Mouse (Mus musculus): ENCODE measurements around the gene Patl2. TPM values are rescaled to one million over a fixed set of nuclear protein-coding genes. Genes with fewer than 3 reads are reported as not detected.

The Patl2 gene
- total and polyA plus RNA-seq, 3 experiments = not detected

- no peak overlapping the region for H3K4me2 ChIP-seq (ENCODE audit: insufficient read depth, low read depth, poor library complexity, severe bottlenecking)
- no peaks in the 10 kb centered on the region for H3K79me2 ChIP-seq (replicated peaks; ENCODE audit: control insufficient read depth, extremely low read depth, insufficient read depth, poor library complexity, severe bottlenecking)
- dilution Hi-C loops (cut with MboI; ENCODE audit: extremely low pct_ligation_motif_present, extremely low pct_unique_long_range_greater_than_20kb, low sequenced_read_pairs) (no loop called here), in situ Hi-C loops (cut with MboI; ENCODE audit: low pct_ligation_motif_present, low pct_unique_long_range_greater_than_20kb, low sequenced_read_pairs) (loop anchor here (5.0 kb wide), 1 partner anchor 105 kb away; the partner anchor contains the start of genes Duox2 and Duoxa2)
- H3K36me3 ChIP-seq (replicated peaks in 1 of 2; ENCODE audit: control insufficient read depth in 1 of 2, insufficient read depth in 1 of 2, low read length in 1 of 2) = no peaks in the 10 kb centered on the region
- H3K27ac ChIP-seq (ENCODE audit: insufficient read depth, low read depth) = no peak overlapping the region
- no peak overlapping the region for H3K4me3 ChIP-seq (replicated peaks in 1 of 3; ENCODE audit: low read depth in 2 of 3, low read length in 2 of 3, poor library complexity in 1 of 3)
- no peak for TF ChIP-seq ZNF384 (IDR thresholded peaks at IDR 0.05; ENCODE audit: low read depth, low read length)
- no peak for TF ChIP-seq USF1 (IDR thresholded peaks at IDR 0.05; ENCODE audit: low read depth, low read length)
- no peak for TF ChIP-seq ZMIZ1 (IDR thresholded peaks at IDR 0.05; ENCODE audit: low read depth, low read length)
- TF ChIP-seq IRF4 (IDR thresholded peaks at IDR 0.05; ENCODE audit: low read depth, low read length) = no peak
- TF ChIP-seq ETS1 (conservative IDR thresholded peaks at IDR 0.05; ENCODE audit: low read depth, low read length) = no peak
- no peak for TF ChIP-seq POLR2A (IDR thresholded peaks at IDR 0.05; ENCODE audit: low read depth, low read length)
- H3K9me3 ChIP-seq (replicated peaks; ENCODE audit: low read length) = no peaks in the 10 kb centered on the region
- no peaks in the 10 kb centered on the region; a peak in 2 of 4 replicates for H3K4me1 ChIP-seq (ENCODE audit: control insufficient read depth in 1 of 2, insufficient read depth in 2 of 2)
- DNase-seq (ENCODE audit: extremely low read depth) = no peak
- no peak overlapping the region for H3K9ac ChIP-seq (ENCODE audit: insufficient read depth, low read depth)
- no peaks in the 10 kb centered on the region for H3K27me3 ChIP-seq (replicated peaks)
Measured at GRCm38 (mm10) chr2:122191849-122192248, 5.9 kb upstream of the Patl2 start.

- H3K27me3 ChIP-seq (replicated peaks) = no peaks in the 10 kb centered on the region
- no peak overlapping the region for H3K4me2 ChIP-seq (ENCODE audit: insufficient read depth, low read depth, poor library complexity, severe bottlenecking)
- H3K27ac ChIP-seq (ENCODE audit: insufficient read depth, low read depth) = no peak overlapping the region
- H3K36me3 ChIP-seq (replicated peaks in 1 of 2; ENCODE audit: control insufficient read depth in 1 of 2, insufficient read depth in 1 of 2, low read length in 1 of 2) = no peaks in the 10 kb centered on the region
- no peak overlapping the region for H3K4me3 ChIP-seq (replicated peaks in 1 of 3; ENCODE audit: low read depth in 2 of 3, low read length in 2 of 3, poor library complexity in 1 of 3)
- no peak overlapping the region for H3K9ac ChIP-seq (ENCODE audit: insufficient read depth, low read depth)
- dilution Hi-C loops (cut with MboI; ENCODE audit: extremely low pct_ligation_motif_present, extremely low pct_unique_long_range_greater_than_20kb, low sequenced_read_pairs) (no loop called here), in situ Hi-C loops (cut with MboI; ENCODE audit: low pct_ligation_motif_present, low pct_unique_long_range_greater_than_20kb, low sequenced_read_pairs) (no loop called here)
- H3K4me1 ChIP-seq (ENCODE audit: control insufficient read depth in 1 of 2, insufficient read depth in 2 of 2) = peaks cover 0 to 10% of the 10 kb centered on the region in 2 experiments; a peak in 3 of 4 replicates
- H3K79me2 ChIP-seq (replicated peaks; ENCODE audit: control insufficient read depth, extremely low read depth, insufficient read depth, poor library complexity, severe bottlenecking) = no peaks in the 10 kb centered on the region
- no peaks in the 10 kb centered on the region for H3K9me3 ChIP-seq (replicated peaks; ENCODE audit: low read length)
- TF ChIP-seq NELFE (IDR thresholded peaks at IDR 0.05; ENCODE audit: low read depth, low read length) = no peak
- TF ChIP-seq POLR2A (IDR thresholded peaks at IDR 0.05; ENCODE audit: low read depth, low read length) = no peak
- TF ChIP-seq POLR2AphosphoS2 (IDR thresholded peaks at IDR 0.05; ENCODE audit: low read depth, low read length) = no peak
- no peak for DNase-seq (ENCODE audit: extremely low read depth)
Measured at GRCm38 (mm10) chr2:122186751-122187150, 762 bp upstream of the Patl2 start.

DNA sequence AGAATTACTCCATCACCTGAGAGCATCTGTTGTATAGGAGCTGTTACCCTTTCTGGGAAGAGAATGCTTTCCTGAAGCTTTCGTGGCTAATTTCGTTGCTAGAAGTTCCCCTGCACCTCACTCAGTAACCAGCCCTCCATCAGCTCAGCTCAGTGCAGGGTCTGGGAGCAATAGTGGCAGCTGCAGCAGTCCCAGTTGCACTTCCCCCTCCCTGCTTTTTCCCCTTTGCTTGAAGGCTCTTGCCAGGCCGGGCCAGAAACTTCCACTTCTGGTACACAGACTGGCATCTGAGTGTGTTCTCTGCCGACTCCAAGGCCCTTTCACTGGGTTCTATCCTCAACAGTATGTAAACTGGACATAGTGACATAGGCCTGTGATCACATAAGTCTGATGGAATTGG lies 903 bp downstream of the Patl2 start:
- Histone ChIP-seq H3K27ac (ENCODE audit: insufficient read depth, low read depth) (no peak overlapping the region), H3K4me1 (ENCODE audit: control insufficient read depth in 1 of 2, insufficient read depth in 2 of 2) (peaks cover 0 to 14% of the 10 kb centered on the region in 2 experiments; a peak in 3 of 4 replicates), H3K36me3 (replicated peaks in 1 of 2; ENCODE audit: control insufficient read depth in 1 of 2, insufficient read depth in 1 of 2, low read length in 1 of 2) (no peaks in the 10 kb centered on the region), H3K27me3 (replicated peaks) (no peaks in the 10 kb centered on the region), H3K79me2 (replicated peaks; ENCODE audit: control insufficient read depth, extremely low read depth, insufficient read depth, poor library complexity, severe bottlenecking) (no peaks in the 10 kb centered on the region), H3K4me2 (ENCODE audit: insufficient read depth, low read depth, poor library complexity, severe bottlenecking) (no peak overlapping the region), H3K9ac (ENCODE audit: insufficient read depth, low read depth) (no peak overlapping the region), H3K4me3 (replicated peaks in 1 of 3; ENCODE audit: low read depth in 2 of 3, low read length in 2 of 3, poor library complexity in 1 of 3) (no peak overlapping the region), H3K9me3 (replicated peaks; ENCODE audit: low read length) (no peaks in the 10 kb centered on the region)
- in situ Hi-C loops (cut with MboI; ENCODE audit: low pct_ligation_motif_present, low pct_unique_long_range_greater_than_20kb, low sequenced_read_pairs) (no loop called here), dilution Hi-C loops (cut with MboI; ENCODE audit: extremely low pct_ligation_motif_present, extremely low pct_unique_long_range_greater_than_20kb, low sequenced_read_pairs) (no loop called here)
- DNase-seq (ENCODE audit: extremely low read depth) = no peak
- TF ChIP-seq UBTF (IDR thresholded peaks at IDR 0.05; ENCODE audit: low read depth, low read length) (no peak), TBP (conservative IDR thresholded peaks at IDR 0.05; ENCODE audit: low read depth, low read length) (no peak), IRF4 (IDR thresholded peaks at IDR 0.05; ENCODE audit: low read depth, low read length) (no peak), USF2 (conservative IDR thresholded peaks at IDR 0.05; ENCODE audit: low read depth, low read length) (no peak), ETS1 (conservative IDR thresholded peaks at IDR 0.05; ENCODE audit: low read depth, low read length) (no peak)
